Mouse (Mus musculus) bone marrow macrophage, adult 2 months (primary cell): ENCODE data around the gene Slc18b1.

Experiments used
- CTCF ChIP-seq: IDR thresholded peaks from 2 replicates; pipeline ENCODE4 v1.5.1; 2012; ENCODE audit warnings: low read depth, mild to moderate bottlenecking, low read length, moderate library complexity
- POLR2A ChIP-seq: IDR thresholded peaks from 2 replicates; pipeline ENCODE4 v1.6.1; 2012; ENCODE audit warnings: mild to moderate bottlenecking, low read depth, low read length, borderline replicate concordance

- TF ChIP-seq POLR2A (no peak), CTCF (peak; percentile 43)
Measured at GRCm38 (mm10) chr10:23777288-23777945, 19.4 kb upstream of the Slc18b1 start.
